Mouse (Mus musculus) urinary bladder, postnatal 14 days (tissue): ENCODE measurements at regions not wholly inside any gene's neighbourhood (a gene's known extent, or its start where the extent isn't known, plus 50 kb on each side); places are given as distances from the start of the nearest gene placed in this dataset.

ENCODE experiments used
- DNase-seq: peaks from one replicate; pipeline ENCODE4 v3.0.0; 2021; ENCODE audit warnings: low spot score

- no peak for DNase-seq
These were observed 231.0 kb upstream of the Krr1 start for GRCm38 (mm10) chr10:111741301-111741945.

- DNase-seq: no peak
These were observed 229.2 kb upstream of the Krr1 start for GRCm38 (mm10) chr10:111743291-111743690.

GRCm38 (mm10) chr10:111745116-111745515 lies 227.3 kb upstream of the Krr1 start:
- no peak for DNase-seq

- peak; percentile 24 for DNase-seq
These were observed 226.2 kb upstream of the Krr1 start for GRCm38 (mm10) chr10:111746067-111746878.

GRCm38 (mm10) chr10:111746879-111747477 lies 225.5 kb upstream of the Krr1 start:
- no peak for DNase-seq

- no peak for DNase-seq
These were observed 224.0 kb upstream of the Krr1 start for GRCm38 (mm10) chr10:111748482-111748881.

GRCm38 (mm10) chr10:111753646-111754045 lies 218.8 kb upstream of the Krr1 start:
- DNase-seq: no peak

GRCm38 (mm10) chr10:111755964-111756363 lies 216.5 kb upstream of the Krr1 start:
- DNase-seq: no peak

GRCm38 (mm10) chr10:111756528-111756927 lies 215.9 kb upstream of the Krr1 start:
- DNase-seq: no peak

- no peak for DNase-seq
These were observed 214.8 kb upstream of the Krr1 start for GRCm38 (mm10) chr10:111757689-111758088.

GRCm38 (mm10) chr10:111759505-111759904 lies 213.0 kb upstream of the Krr1 start:
- DNase-seq: no peak

- no peak for DNase-seq
These were observed 209.5 kb upstream of the Krr1 start for GRCm38 (mm10) chr10:111762751-111763528.

GRCm38 (mm10) chr10:111767011-111767720 lies 205.3 kb upstream of the Krr1 start:
- no peak for DNase-seq

- no peak for DNase-seq
These were observed 204.5 kb upstream of the Krr1 start for GRCm38 (mm10) chr10:111767813-111768455.

- DNase-seq: no peak
These were observed 202.9 kb upstream of the Krr1 start for GRCm38 (mm10) chr10:111769486-111770002.

GRCm38 (mm10) chr10:111770027-111770426 lies 202.4 kb upstream of the Krr1 start:
- peak; percentile 32 for DNase-seq

GRCm38 (mm10) chr10:111771010-111771409 lies 201.5 kb upstream of the Krr1 start:
- DNase-seq: no peak

- no peak for DNase-seq
These were observed 194.9 kb upstream of the Krr1 start for GRCm38 (mm10) chr10:111777559-111777958.

- no peak for DNase-seq
These were observed 194.4 kb upstream of the Krr1 start for GRCm38 (mm10) chr10:111778111-111778510.

GRCm38 (mm10) chr10:111779956-111780355 lies 192.5 kb upstream of the Krr1 start:
- no peak for DNase-seq
